Mouse (Mus musculus) brain, embryonic 14.5 days (tissue): ENCODE measurements around the gene Fam189a2.

Experiments used
- CTCF ChIP-seq: fragments of 200-500 bp; IDR thresholded peaks from 2 replicates; pipeline ENCODE4 v1.5.1; 2012; ENCODE audit warnings: inconsistent platforms, mild to moderate bottlenecking, moderate library complexity, borderline replicate concordance; ENCODE audit not compliant: insufficient read depth, insufficient read length; ENCODE audit errors: extremely low read depth
- POLR2A ChIP-seq: fragments of 200-500 bp; IDR thresholded peaks from 2 replicates; pipeline ENCODE4 v1.6.1; 2012; ENCODE audit warnings: mild to moderate bottlenecking, inconsistent platforms, borderline replicate concordance; ENCODE audit not compliant: poor library complexity, insufficient read depth, insufficient read length, severe bottlenecking; ENCODE audit errors: extremely low read depth

GRCm38 (mm10) chr19:24076536-24076935 is 45.7 kb upstream of the Fam189a2 start:
- TF ChIP-seq CTCF (no peak), POLR2A (no peak)
